Mouse (Mus musculus) midbrain, embryonic 16.5 days (tissue): ENCODE measurements around the gene Uvrag. TPM values are rescaled to one million over a fixed set of nuclear protein-coding genes. Genes with fewer than 3 reads are reported as not detected.
A peak's percentile ranks its signal among the peaks of the same experiment; 100 is the strongest.

Experiments used
- ATAC-seq: fragments of 200-750 bp; cut with Nextera tagmentation; 2 replicates; pipeline ENCODE4 v1.8.0; 2017; ENCODE audit warnings: moderate TSS enrichment
- H3K27ac ChIP-seq: fragments of 300-500 bp; sonication (generic); 2 replicates; pipeline ENCODE4 v1.5.1; 2014; ENCODE audit warnings: mild to moderate bottlenecking, low read length, mixed read lengths
- H3K27me3 ChIP-seq: fragments of 300-500 bp; sonication (generic); 2 replicates; pipeline ENCODE4 v1.6.1; 2014; ENCODE audit warnings: low read depth, low read length, mixed read lengths; ENCODE audit not compliant: control insufficient read depth, insufficient read depth
- H3K36me3 ChIP-seq: fragments of 300-500 bp; sonication (generic); 2 replicates; pipeline ENCODE4 v1.6.1; 2014; ENCODE audit warnings: mild to moderate bottlenecking, low read length, moderate library complexity, mixed read lengths; ENCODE audit not compliant: control insufficient read depth, insufficient read depth
- H3K4me1 ChIP-seq: fragments of 300-500 bp; sonication (generic); 2 replicates; pipeline ENCODE4 v1.6.1; 2014; ENCODE audit warnings: mild to moderate bottlenecking, low read length, mixed read lengths; ENCODE audit not compliant: control insufficient read depth, insufficient read depth
- H3K4me2 ChIP-seq: fragments of 300-500 bp; sonication (generic); 2 replicates; pipeline ENCODE4 v1.6.1; 2014; ENCODE audit warnings: mild to moderate bottlenecking, low read length, mixed read lengths
- H3K4me3 ChIP-seq: fragments of 300-500 bp; sonication (generic); 2 replicates; pipeline ENCODE4 v1.5.1; 2014; ENCODE audit warnings: low read depth, mild to moderate bottlenecking, low read length, moderate library complexity, mixed read lengths
- H3K9ac ChIP-seq: fragments of 300-500 bp; sonication (generic); 2 replicates; pipeline ENCODE4 v1.6.1; 2014; ENCODE audit warnings: low read depth, low read length, mixed read lengths
- H3K9me3 ChIP-seq: fragments of 300-500 bp; sonication (generic); replicated peaks from 2 replicates; pipeline ENCODE4 v1.6.1; 2014; ENCODE audit warnings: mild to moderate bottlenecking, low read length, mixed read lengths; ENCODE audit not compliant: control insufficient read depth, poor library complexity, severe bottlenecking
- WGBS: fragments of 180-500 bp; shearing (Covaris S2); extraction: QIAGEN DNeasy Blood & Tissue Kit; methylation state at CpG from one replicate; pipeline ENCODE4 v1.1.7; 2014; 5-methylcytosine and 5-hydroxymethylcytosine counted together
- polyA plus RNA-seq: library from polyadenylated mRNA; unstranded; fragments of >200 nt; fragmentation: Nextera tagmentation; extraction: Ambion mirVana; gene quantifications from 2 replicates; pipeline ENCODE4 v1.2.1, GENCODE M21; 2015

The Uvrag gene
- polyA plus RNA-seq, 1 experiment from 2014 or later, result 16.0 TPM

DNA sequence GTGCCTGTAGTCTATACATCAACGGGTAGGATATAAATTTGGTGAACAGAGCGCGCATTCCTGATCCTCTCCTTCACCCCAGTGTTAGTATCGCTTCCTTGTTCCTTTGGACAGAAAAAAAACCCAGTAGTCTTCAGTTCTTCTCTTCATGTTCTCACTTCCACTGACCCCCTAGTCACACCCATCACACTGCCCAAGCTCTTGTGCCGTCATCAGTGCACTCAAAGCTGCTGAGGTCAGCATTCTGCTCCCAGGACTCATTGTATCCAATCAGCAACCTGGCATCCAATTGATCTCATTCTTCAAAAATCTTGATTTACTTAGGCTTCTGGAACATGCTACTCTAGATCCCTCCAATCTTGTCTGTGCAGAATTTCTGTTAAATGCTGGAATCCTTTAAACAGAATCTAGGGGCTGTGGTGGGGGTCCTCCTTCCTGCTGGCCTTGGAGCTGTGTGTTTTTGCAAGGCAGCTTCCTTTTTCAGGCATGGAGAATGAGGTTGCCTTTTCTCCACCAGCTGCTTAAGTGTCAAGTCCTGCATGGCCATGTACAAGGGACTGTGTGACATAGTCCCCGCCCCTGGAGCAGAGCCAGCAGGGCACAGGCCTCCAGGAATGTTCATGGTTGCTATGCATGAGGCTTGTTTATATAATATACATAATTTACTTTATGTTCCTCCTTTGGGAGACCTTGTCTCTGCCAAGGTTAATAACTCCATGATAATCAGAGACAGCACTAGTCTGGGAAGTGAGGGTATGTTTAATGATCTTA, 88.3 kb downstream of the Uvrag start:
- Histone ChIP-seq H3K9ac (no peak overlapping the region), H3K9me3 (0 out of 2 replicates have a peak, but pooled peaks cover 4% of the 10 kb centered on the region), H3K4me2 (no peak overlapping the region), H3K27ac (no peak overlapping the region), H3K4me1 (no peaks in the 10 kb centered on the region), H3K4me3 (no peak overlapping the region), H3K36me3 (no peaks in the 10 kb centered on the region), H3K27me3 (no peaks in the 10 kb centered on the region)
- no peak for ATAC-seq
- WGBS, result 91% methylated on average over 6 of the region's 6 CpGs

DNA sequence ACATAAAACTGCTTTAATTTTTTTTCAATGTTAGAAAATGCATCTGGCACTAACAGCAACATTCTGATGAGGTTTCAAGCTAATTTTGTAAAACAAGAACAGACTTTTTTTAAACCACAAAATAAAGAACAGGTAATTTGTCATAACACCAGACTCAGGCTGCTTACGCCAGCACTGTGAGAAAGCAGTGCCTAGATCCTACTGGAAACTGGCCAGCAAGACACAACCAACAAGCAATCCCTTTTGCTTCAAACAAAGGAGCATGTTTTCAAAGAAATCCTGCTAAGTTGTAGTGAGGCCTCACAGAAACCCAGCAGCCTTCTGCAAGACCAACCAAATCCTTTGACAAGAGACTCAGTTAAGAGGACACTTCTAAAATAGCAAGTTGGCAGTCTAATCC, 90.1 kb downstream of the Uvrag start:
- ATAC-seq, result no peak
- Histone ChIP-seq H3K27ac (0 out of 2 replicates have a peak overlapping the region, but pooled peaks have one; percentile 12), H3K4me3 (no peak overlapping the region), H3K9me3 (0 out of 2 replicates have a peak, but pooled peaks cover 4% of the 10 kb centered on the region), H3K9ac (no peak overlapping the region), H3K4me2 (no peak overlapping the region), H3K27me3 (no peaks in the 10 kb centered on the region), H3K4me1 (peaks cover 12% of the 10 kb centered on the region), H3K36me3 (no peaks in the 10 kb centered on the region)
- WGBS, result 55% methylated on average over 1 of the region's 1 CpGs

DNA sequence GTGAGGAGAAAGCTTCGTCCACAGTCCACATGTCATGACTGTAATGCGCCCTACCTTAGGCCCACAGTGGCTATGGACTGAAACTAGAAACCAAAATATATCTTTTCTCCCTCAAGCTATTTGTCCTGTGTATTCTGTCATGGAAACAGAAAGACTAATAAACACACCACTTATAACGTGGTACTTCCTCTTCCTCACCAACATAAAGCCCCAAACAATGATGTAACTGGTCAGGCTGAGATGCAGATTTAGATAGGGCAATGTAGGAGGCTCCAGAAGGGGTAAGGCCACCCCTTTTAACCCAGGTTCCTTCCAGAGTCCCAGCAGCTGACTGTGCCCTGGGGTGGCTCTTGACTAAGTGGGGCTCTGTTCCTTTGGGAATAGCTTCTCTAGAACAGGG, 91.0 kb downstream of the Uvrag start:
- ATAC-seq, result no peak
- no peak overlapping the region for H3K4me3 ChIP-seq
- H3K9me3 ChIP-seq, result 0 out of 2 replicates have a peak, but pooled peaks cover 4% of the 10 kb centered on the region
- peaks cover 13% of the 10 kb centered on the region for H3K4me1 ChIP-seq
- H3K27me3 ChIP-seq, result no peaks in the 10 kb centered on the region
- no peaks in the 10 kb centered on the region for H3K36me3 ChIP-seq
- whole genome bisulfite sequencing, result 90% methylated on average over 3 of the region's 3 CpGs
- no peak overlapping the region for H3K9ac ChIP-seq
- H3K27ac ChIP-seq, result no peak overlapping the region
- H3K4me2 ChIP-seq, result no peak overlapping the region

DNA sequence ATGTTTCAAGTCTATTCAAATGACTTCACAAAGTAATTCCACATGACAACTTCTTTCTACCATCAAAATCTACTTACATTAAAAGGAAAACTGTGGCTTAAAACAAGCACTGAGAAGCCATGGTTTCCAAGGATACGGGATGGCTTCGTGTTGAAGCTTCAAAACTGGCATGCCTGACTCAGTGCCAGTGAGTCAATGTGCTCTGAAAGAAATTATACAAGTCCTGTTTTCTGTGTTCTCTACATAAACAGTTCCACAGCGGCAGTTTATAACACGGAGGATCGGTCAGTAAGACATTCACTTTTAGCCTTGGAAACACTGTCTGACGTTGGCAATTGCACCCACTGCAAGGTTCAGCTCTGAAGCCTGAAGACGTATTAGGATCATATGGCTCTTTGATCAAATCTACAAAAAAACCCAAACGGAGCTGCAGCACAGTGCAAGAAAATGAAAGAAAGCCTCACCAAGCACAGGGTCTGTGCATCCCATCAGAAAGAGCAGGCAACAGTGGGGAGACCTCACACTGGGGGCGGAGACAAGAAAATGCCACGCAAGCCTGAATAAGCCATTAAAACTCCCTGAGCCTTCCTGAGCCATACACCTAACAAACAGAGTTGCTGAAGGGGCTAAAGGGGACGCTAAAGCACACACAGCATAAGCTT, 94.3 kb downstream of the Uvrag start:
- ATAC-seq, result 0 out of 2 replicates have a peak, but pooled peaks have one; percentile 39
- H3K27me3 ChIP-seq, result no peaks in the 10 kb centered on the region
- no peaks in the 10 kb centered on the region for H3K36me3 ChIP-seq
- peak overlapping the region; percentile 33 for H3K4me2 ChIP-seq
- no peak overlapping the region for H3K4me3 ChIP-seq
- no peaks in the 10 kb centered on the region for H3K9me3 ChIP-seq
- no peak overlapping the region for H3K9ac ChIP-seq
- H3K27ac ChIP-seq, result peak overlapping the region; percentile 19
- WGBS, result 47% methylated on average over 11 of the region's 11 CpGs
- peaks cover 13% of the 10 kb centered on the region for H3K4me1 ChIP-seq

DNA sequence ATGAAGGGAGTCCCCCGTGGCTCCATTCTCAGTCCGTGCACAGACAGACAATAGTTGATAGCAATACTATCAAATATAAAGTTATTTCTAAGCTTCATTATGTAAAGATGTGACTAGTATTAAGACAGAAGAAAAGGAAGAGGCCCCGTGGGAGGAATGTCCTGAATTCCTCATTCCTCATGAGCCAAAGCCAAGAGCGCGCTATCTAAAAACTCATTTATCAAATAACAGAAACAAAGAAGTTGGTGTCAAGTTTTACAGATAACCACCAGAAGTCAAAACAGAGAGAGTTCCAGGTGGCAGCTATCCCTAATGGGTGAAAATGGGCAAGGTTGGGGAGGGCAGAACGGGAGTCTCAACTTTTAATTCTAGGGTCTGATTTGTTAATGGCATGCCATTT, 95.4 kb downstream of the Uvrag start:
- H3K9me3 ChIP-seq, result no peaks in the 10 kb centered on the region
- H3K27ac ChIP-seq, result no peak overlapping the region
- H3K36me3 ChIP-seq, result no peaks in the 10 kb centered on the region
- ATAC-seq, result no peak
- H3K27me3 ChIP-seq, result no peaks in the 10 kb centered on the region
- H3K4me3 ChIP-seq, result no peak overlapping the region
- H3K4me1 ChIP-seq, result peaks cover 13% of the 10 kb centered on the region
- no peak overlapping the region for H3K4me2 ChIP-seq
- 88% methylated on average over 6 of the region's 6 CpGs for WGBS
- H3K9ac ChIP-seq, result no peak overlapping the region

DNA sequence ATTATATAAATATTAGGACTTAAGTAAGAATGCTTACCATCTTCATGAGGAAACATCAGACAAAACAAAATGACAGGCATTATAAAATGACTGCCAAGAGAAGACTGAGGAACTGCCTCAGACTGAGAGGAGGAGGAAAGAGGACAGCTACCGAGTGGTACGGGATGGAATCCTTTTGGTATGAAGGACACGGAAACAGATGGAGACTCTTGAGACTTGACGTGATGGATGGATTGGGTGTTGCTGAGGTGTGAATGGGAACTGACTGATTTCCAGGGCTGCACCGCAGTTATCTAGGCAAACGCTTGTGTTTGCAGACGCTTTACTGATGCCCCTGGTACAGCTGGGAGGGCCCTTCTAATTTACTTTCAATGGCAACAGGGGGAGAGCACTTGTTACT, 97.0 kb downstream of the Uvrag start:
- no peak for ATAC-seq
- H3K27ac ChIP-seq, result no peak overlapping the region
- peaks cover 13% of the 10 kb centered on the region for H3K4me1 ChIP-seq
- H3K27me3 ChIP-seq, result no peaks in the 10 kb centered on the region
- WGBS, result 85% methylated on average over 7 of the region's 7 CpGs
- no peak overlapping the region for H3K9ac ChIP-seq
- no peak overlapping the region for H3K4me2 ChIP-seq
- H3K36me3 ChIP-seq, result no peaks in the 10 kb centered on the region
- H3K9me3 ChIP-seq, result no peaks in the 10 kb centered on the region
- H3K4me3 ChIP-seq, result no peak overlapping the region

DNA sequence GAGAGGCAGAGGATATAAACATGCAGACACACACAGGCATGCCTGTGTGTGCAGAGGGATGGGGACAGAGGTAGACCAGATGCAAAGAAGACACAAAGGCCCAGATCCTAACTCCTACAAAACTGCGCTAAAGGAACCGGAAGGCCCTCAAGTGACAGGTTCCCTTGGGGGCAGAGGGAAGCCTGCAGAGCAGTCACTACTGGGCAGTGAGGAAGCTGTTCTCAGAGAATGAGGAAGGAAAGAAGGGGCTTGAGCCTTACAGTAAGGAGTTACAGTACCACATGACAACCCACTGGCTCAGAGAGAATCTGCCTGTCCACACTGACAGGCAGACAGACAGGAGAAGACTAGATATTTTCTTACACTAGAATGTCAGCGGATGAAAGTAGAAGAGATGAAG, 97.6 kb downstream of the Uvrag start:
- Histone ChIP-seq H3K4me3 (no peak overlapping the region), H3K27me3 (no peaks in the 10 kb centered on the region), H3K4me1 (peaks cover 13% of the 10 kb centered on the region), H3K27ac (no peak overlapping the region), H3K36me3 (no peaks in the 10 kb centered on the region), H3K4me2 (no peak overlapping the region), H3K9ac (no peak overlapping the region), H3K9me3 (no peaks in the 10 kb centered on the region)
- WGBS, result 95% methylated on average over 3 of the region's 3 CpGs
- no peak for ATAC-seq

DNA sequence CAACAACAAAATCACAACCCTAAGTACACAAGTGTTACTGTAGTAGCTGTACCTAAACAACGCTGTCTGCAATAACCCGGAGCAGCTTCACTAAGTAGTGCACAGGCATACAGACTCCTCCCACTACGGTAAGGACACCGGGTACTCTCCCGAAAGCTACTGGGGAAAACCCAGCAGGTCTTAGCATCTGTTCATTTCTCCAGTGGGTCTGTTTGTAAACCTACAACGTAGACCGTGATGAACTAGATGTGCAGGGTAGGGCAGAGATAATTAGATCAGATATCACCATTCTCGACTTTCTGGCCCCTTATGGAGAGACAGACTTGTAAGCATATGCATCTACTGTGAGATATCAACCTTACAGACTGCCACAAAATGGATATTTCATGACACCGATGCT, 99.1 kb downstream of the Uvrag start:
- Histone ChIP-seq H3K27ac (no peak overlapping the region), H3K27me3 (no peaks in the 10 kb centered on the region), H3K9ac (no peak overlapping the region), H3K4me3 (no peak overlapping the region), H3K4me2 (no peak overlapping the region), H3K4me1 (peaks cover 9% of the 10 kb centered on the region), H3K9me3 (no peaks in the 10 kb centered on the region), H3K36me3 (no peaks in the 10 kb centered on the region)
- 84% methylated on average over 9 of the region's 9 CpGs for WGBS
- ATAC-seq, result no peak

DNA sequence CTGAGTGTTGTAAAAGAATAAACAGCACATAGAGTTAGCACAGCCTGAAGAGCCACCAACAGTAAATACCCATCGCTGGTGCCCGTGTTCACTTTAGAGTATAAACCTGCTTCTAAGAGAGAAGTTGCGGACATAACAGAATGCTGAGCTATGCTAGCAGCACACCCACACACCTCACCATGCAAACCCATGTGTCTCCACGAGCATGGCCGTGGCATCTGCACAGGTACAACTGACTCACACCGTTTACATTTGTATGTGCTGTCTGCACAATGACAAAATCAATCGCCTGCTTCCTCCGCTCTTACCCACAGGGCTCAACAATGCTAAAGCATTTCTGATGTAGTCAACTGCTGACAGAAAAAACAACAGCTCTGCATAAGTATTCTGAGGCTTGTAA, 101.0 kb downstream of the Uvrag start:
- WGBS, result 93% methylated on average over 8 of the region's 8 CpGs
- no peak for ATAC-seq
- Histone ChIP-seq H3K4me2 (no peak overlapping the region), H3K4me1 (no peaks in the 10 kb centered on the region), H3K9me3 (no peaks in the 10 kb centered on the region), H3K27ac (no peak overlapping the region), H3K27me3 (no peaks in the 10 kb centered on the region), H3K9ac (no peak overlapping the region), H3K4me3 (no peak overlapping the region), H3K36me3 (no peaks in the 10 kb centered on the region)
